Mouse (Mus musculus): ENCODE data around the gene Bcas3. TPM values are rescaled to one million over a fixed set of nuclear protein-coding genes. Genes with fewer than 3 reads are reported as not detected.

The Bcas3 gene
- polyA plus RNA-seq, 1 experiment from 2014 or later, result 33.3 TPM

- Histone ChIP-seq H3K9me3 (ENCODE audit: control insufficient read depth, low read length) (no peaks in the 10 kb centered on the region), H3K36me3 (ENCODE audit: control insufficient read depth, insufficient read depth, low read length) (no peaks in the 10 kb centered on the region), H3K4me1 (replicated peaks; ENCODE audit: control insufficient read depth, insufficient read depth, low read length) (no peaks in the 10 kb centered on the region), H3K27ac (ENCODE audit: low read depth, low read length) (no peak overlapping the region), H3K4me3 (ENCODE audit: low read depth, low read length) (no peak overlapping the region), H3K27me3 (ENCODE audit: control insufficient read depth, insufficient read depth, low read length) (no peaks in the 10 kb centered on the region), H3K4me2 (replicated peaks; ENCODE audit: low read depth, low read length) (no peak overlapping the region), H3K9ac (ENCODE audit: low read depth, low read length) (no peak overlapping the region)
- DNase-seq (ENCODE audit: low spot score) (no peak), ATAC-seq (ENCODE audit: low FRiP score) (no peak)
- WGBS, result 59% methylated on average over 3 of the region's 3 CpGs
Observed at GRCm38 (mm10) chr11:85428227-85428626, 75.3 kb downstream of the Bcas3 start.

- no peaks in the 10 kb centered on the region for H3K9me3 ChIP-seq (ENCODE audit: control insufficient read depth, low read length)
- H3K9ac ChIP-seq (ENCODE audit: low read depth, low read length), result no peak overlapping the region
- no peak overlapping the region for H3K4me2 ChIP-seq (replicated peaks; ENCODE audit: low read depth, low read length)
- H3K27me3 ChIP-seq (ENCODE audit: control insufficient read depth, insufficient read depth, low read length), result no peaks in the 10 kb centered on the region
- no peaks in the 10 kb centered on the region for H3K36me3 ChIP-seq (ENCODE audit: control insufficient read depth, insufficient read depth, low read length)
- no peaks in the 10 kb centered on the region for H3K4me1 ChIP-seq (replicated peaks; ENCODE audit: control insufficient read depth, insufficient read depth, low read length)
- DNase-seq (ENCODE audit: low spot score) (peak; percentile 10), ATAC-seq (ENCODE audit: low FRiP score) (no peak)
- 60% methylated on average over 11 of the region's 11 CpGs for WGBS
- no peak overlapping the region for H3K4me3 ChIP-seq (ENCODE audit: low read depth, low read length)
- H3K27ac ChIP-seq (ENCODE audit: low read depth, low read length), result no peak overlapping the region
Observed at GRCm38 (mm10) chr11:85430743-85431448, 77.9 kb downstream of the Bcas3 start.

DNA sequence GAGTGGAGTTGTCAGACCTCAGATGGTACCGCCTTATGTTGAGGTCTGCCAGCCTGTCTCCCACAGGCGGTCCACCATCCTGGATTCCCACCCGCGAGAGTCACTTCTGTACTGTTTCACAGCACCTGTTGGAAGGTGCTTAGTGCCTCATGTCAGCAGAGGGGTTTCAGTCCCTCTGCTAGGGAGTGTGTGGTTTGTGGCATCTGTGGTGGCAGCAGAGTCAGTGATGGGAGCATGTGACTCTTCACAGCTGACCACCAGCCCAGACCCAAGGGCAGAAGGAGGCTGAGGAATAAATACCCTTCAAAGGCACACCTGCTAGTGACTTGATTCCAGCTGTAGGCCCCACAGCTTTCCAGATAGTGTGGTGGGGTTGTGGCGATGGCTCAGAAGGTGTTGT, 94.4 kb downstream of the Bcas3 start:
- WGBS, result 95% methylated on average over 5 of the region's 5 CpGs
- H3K27me3 ChIP-seq (ENCODE audit: control insufficient read depth, insufficient read depth, low read length), result no peaks in the 10 kb centered on the region
- H3K9me3 ChIP-seq (ENCODE audit: control insufficient read depth, low read length), result no peaks in the 10 kb centered on the region
- H3K4me3 ChIP-seq (ENCODE audit: low read depth, low read length), result no peak overlapping the region
- no peak overlapping the region for H3K9ac ChIP-seq (ENCODE audit: low read depth, low read length)
- H3K4me2 ChIP-seq (replicated peaks; ENCODE audit: low read depth, low read length), result no peak overlapping the region
- H3K27ac ChIP-seq (ENCODE audit: low read depth, low read length), result no peak overlapping the region
- H3K4me1 ChIP-seq (replicated peaks; ENCODE audit: control insufficient read depth, insufficient read depth, low read length), result no peaks in the 10 kb centered on the region
- no peaks in the 10 kb centered on the region for H3K36me3 ChIP-seq (ENCODE audit: control insufficient read depth, insufficient read depth, low read length)
- DNase-seq (ENCODE audit: low spot score) (no peak), ATAC-seq (ENCODE audit: low FRiP score) (no peak)

- H3K9me3 ChIP-seq (ENCODE audit: control insufficient read depth, low read length), result no peaks in the 10 kb centered on the region
- no peaks in the 10 kb centered on the region for H3K36me3 ChIP-seq (ENCODE audit: control insufficient read depth, insufficient read depth, low read length)
- no peak overlapping the region for H3K27ac ChIP-seq (ENCODE audit: low read depth, low read length)
- no peak overlapping the region for H3K4me2 ChIP-seq (replicated peaks; ENCODE audit: low read depth, low read length)
- 83% methylated on average over 8 of the region's 8 CpGs for WGBS
- H3K9ac ChIP-seq (ENCODE audit: low read depth, low read length), result no peak overlapping the region
- DNase-seq (ENCODE audit: low spot score) (no peak), ATAC-seq (ENCODE audit: low FRiP score) (no peak)
- no peak overlapping the region for H3K4me3 ChIP-seq (ENCODE audit: low read depth, low read length)
- H3K27me3 ChIP-seq (ENCODE audit: control insufficient read depth, insufficient read depth, low read length), result no peaks in the 10 kb centered on the region
- no peaks in the 10 kb centered on the region for H3K4me1 ChIP-seq (replicated peaks; ENCODE audit: control insufficient read depth, insufficient read depth, low read length)
Observed at GRCm38 (mm10) chr11:85453598-85454304, 100.8 kb downstream of the Bcas3 start.

DNA sequence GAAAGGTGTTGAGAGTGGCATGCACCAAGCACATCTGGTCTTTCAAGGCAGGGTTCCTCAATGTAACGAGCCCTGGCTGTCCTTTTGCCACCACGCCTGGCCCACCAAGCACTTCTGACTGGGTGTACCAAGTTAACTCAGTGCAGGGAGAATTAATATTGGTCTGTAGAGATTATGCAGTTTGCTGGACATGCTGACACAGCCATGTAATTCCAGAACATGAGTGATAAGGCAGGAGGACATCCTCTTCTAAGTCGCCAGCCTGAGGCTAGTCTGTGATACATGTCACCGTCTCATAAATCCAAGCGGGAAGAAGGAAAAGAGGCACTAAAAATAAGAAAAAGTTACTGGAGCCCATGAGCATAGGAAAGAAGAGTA, 101.3 kb downstream of the Bcas3 start:
- H3K27me3 ChIP-seq (ENCODE audit: control insufficient read depth, insufficient read depth, low read length), result no peaks in the 10 kb centered on the region
- no peaks in the 10 kb centered on the region for H3K4me1 ChIP-seq (replicated peaks; ENCODE audit: control insufficient read depth, insufficient read depth, low read length)
- DNase-seq (ENCODE audit: low spot score), result no peak
- no peak overlapping the region for H3K4me3 ChIP-seq (ENCODE audit: low read depth, low read length)
- no peak for ATAC-seq (ENCODE audit: low FRiP score)
- H3K9me3 ChIP-seq (ENCODE audit: control insufficient read depth, low read length), result no peaks in the 10 kb centered on the region
- no peak overlapping the region for H3K4me2 ChIP-seq (replicated peaks; ENCODE audit: low read depth, low read length)
- no peaks in the 10 kb centered on the region for H3K36me3 ChIP-seq (ENCODE audit: control insufficient read depth, insufficient read depth, low read length)
- 92% methylated on average over 5 of the region's 5 CpGs for WGBS
- H3K27ac ChIP-seq (ENCODE audit: low read depth, low read length), result no peak overlapping the region
- no peak overlapping the region for H3K9ac ChIP-seq (ENCODE audit: low read depth, low read length)

GRCm38 (mm10) chr11:85461536-85461935, 108.6 kb downstream of the Bcas3 start:
- H3K27ac ChIP-seq (ENCODE audit: low read depth, low read length), result no peak overlapping the region
- ATAC-seq (ENCODE audit: low FRiP score), result no peak
- no peaks in the 10 kb centered on the region for H3K4me1 ChIP-seq (replicated peaks; ENCODE audit: control insufficient read depth, insufficient read depth, low read length)
- 85% methylated on average over 7 of the region's 7 CpGs for WGBS
- no peaks in the 10 kb centered on the region for H3K9me3 ChIP-seq (ENCODE audit: control insufficient read depth, low read length)
- no peak overlapping the region for H3K4me3 ChIP-seq (ENCODE audit: low read depth, low read length)
- no peak overlapping the region for H3K4me2 ChIP-seq (replicated peaks; ENCODE audit: low read depth, low read length)
- H3K9ac ChIP-seq (ENCODE audit: low read depth, low read length), result no peak overlapping the region
- DNase-seq (ENCODE audit: low spot score), result no peak
- H3K27me3 ChIP-seq (ENCODE audit: control insufficient read depth, insufficient read depth, low read length), result no peaks in the 10 kb centered on the region
- H3K36me3 ChIP-seq (ENCODE audit: control insufficient read depth, insufficient read depth, low read length), result no peaks in the 10 kb centered on the region

- ATAC-seq (ENCODE audit: low FRiP score), result no peak
- Histone ChIP-seq H3K27me3 (ENCODE audit: control insufficient read depth, insufficient read depth, low read length) (no peaks in the 10 kb centered on the region), H3K27ac (ENCODE audit: low read depth, low read length) (no peak overlapping the region), H3K9me3 (ENCODE audit: control insufficient read depth, low read length) (no peaks in the 10 kb centered on the region), H3K36me3 (ENCODE audit: control insufficient read depth, insufficient read depth, low read length) (no peaks in the 10 kb centered on the region), H3K4me3 (ENCODE audit: low read depth, low read length) (no peak overlapping the region), H3K4me2 (replicated peaks; ENCODE audit: low read depth, low read length) (no peak overlapping the region), H3K4me1 (replicated peaks; ENCODE audit: control insufficient read depth, insufficient read depth, low read length) (no peaks in the 10 kb centered on the region; the same call in 1 of the 2 replicates), H3K9ac (ENCODE audit: low read depth, low read length) (no peak overlapping the region)
- DNase-seq (ENCODE audit: low spot score), result peak; percentile 73
- WGBS, result 79% methylated on average over 1 of the region's 1 CpGs
Observed at GRCm38 (mm10) chr11:85469526-85469925, 116.6 kb downstream of the Bcas3 start.

DNA sequence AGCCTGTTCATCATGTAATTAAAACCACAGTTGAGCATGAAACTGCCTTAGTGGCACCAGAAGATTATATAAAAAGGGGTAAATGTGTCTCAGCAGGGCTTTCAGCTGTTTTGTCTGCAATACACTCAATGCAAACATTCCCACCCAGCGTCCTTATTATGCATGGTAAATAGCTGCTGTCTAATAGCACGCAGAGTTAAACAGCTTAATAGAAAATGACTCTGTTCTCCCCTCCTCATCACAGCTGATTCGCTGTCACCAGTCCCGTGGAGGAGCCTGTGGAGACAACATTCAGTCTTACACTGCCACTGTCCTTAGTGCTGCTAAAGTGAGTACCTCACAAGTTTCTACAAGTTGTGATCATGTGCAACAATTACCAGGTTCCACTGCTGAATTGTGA, 117.5 kb downstream of the Bcas3 start:
- WGBS, result 41% methylated on average over 4 of the region's 4 CpGs
- Histone ChIP-seq H3K27me3 (ENCODE audit: control insufficient read depth, insufficient read depth, low read length) (no peaks in the 10 kb centered on the region), H3K36me3 (ENCODE audit: control insufficient read depth, insufficient read depth, low read length) (no peaks in the 10 kb centered on the region), H3K27ac (ENCODE audit: low read depth, low read length) (no peak overlapping the region), H3K4me3 (ENCODE audit: low read depth, low read length) (no peak overlapping the region), H3K9ac (ENCODE audit: low read depth, low read length) (no peak overlapping the region), H3K4me1 (replicated peaks; ENCODE audit: control insufficient read depth, insufficient read depth, low read length) (no peaks in the 10 kb centered on the region; the same call in 1 of the 2 replicates), H3K9me3 (ENCODE audit: control insufficient read depth, low read length) (no peaks in the 10 kb centered on the region), H3K4me2 (replicated peaks; ENCODE audit: low read depth, low read length) (no peak overlapping the region)
- peak; percentile 21 for DNase-seq (ENCODE audit: low spot score)
- no peak for ATAC-seq (ENCODE audit: low FRiP score)

GRCm38 (mm10) chr11:85474326-85474725, 121.4 kb downstream of the Bcas3 start:
- ATAC-seq (ENCODE audit: low FRiP score) (no peak), DNase-seq (ENCODE audit: low spot score) (peak; percentile 46)
- WGBS, result 41% methylated on average over 12 of the region's 12 CpGs
- no peak overlapping the region for H3K27ac ChIP-seq (ENCODE audit: low read depth, low read length)
- no peak overlapping the region for H3K4me3 ChIP-seq (ENCODE audit: low read depth, low read length)
- no peak overlapping the region for H3K9ac ChIP-seq (ENCODE audit: low read depth, low read length)
- H3K36me3 ChIP-seq (ENCODE audit: control insufficient read depth, insufficient read depth, low read length), result no peaks in the 10 kb centered on the region
- H3K4me1 ChIP-seq (replicated peaks; ENCODE audit: control insufficient read depth, insufficient read depth, low read length), result no peaks in the 10 kb centered on the region; the same call in 1 of the 2 replicates
- no peak overlapping the region for H3K4me2 ChIP-seq (replicated peaks; ENCODE audit: low read depth, low read length)
- no peaks in the 10 kb centered on the region for H3K9me3 ChIP-seq (ENCODE audit: control insufficient read depth, low read length)
- no peaks in the 10 kb centered on the region for H3K27me3 ChIP-seq (ENCODE audit: control insufficient read depth, insufficient read depth, low read length)
